ENCODE assay signal across 11 mouse cellular contexts in genomic region chr13:54797356-54797755, GRCm38 (mm10). TPM values are rescaled to one million over a fixed set of nuclear protein-coding genes. Genes with fewer than 3 reads are reported as not detected.
DNase-seq lines count a peak whose midpoint lies in the region; ATAC-seq lines count a peak whose summit lies in the region.
"Had no signal": no experiment of that assay in that cellular context is flagged by ENCODE, and none has a peak within 500 bp of the region (broad histone marks: within the 10 kb centered on the region; RNA-seq: fewer than 3 reads in every experiment).

No protein-coding gene starts in this region.

- H3K4me3 ChIP-seq in heart, embryonic 10.5 days = no peak overlapping the region
- no peak overlapping the region for H3K4me3 ChIP-seq in limb, embryonic 11.5 days (ENCODE audit: low read depth, low read length)
- H3K4me3 ChIP-seq: embryonic facial prominence, embryonic 15.5 days had no signal

- H3K9me3 ChIP-seq in heart, embryonic 10.5 days = no peaks in the 10 kb centered on the region
- H3K9me3 ChIP-seq in limb, embryonic 11.5 days (ENCODE audit: control insufficient read depth, low read length) = no peaks in the 10 kb centered on the region
- H3K9me3 ChIP-seq: embryonic facial prominence, embryonic 15.5 days had no signal

- H3K36me3 ChIP-seq in heart, embryonic 10.5 days = no peaks in the 10 kb centered on the region
- H3K36me3 ChIP-seq in limb, embryonic 11.5 days (ENCODE audit: control insufficient read depth, insufficient read depth, low read length) = no peaks in the 10 kb centered on the region
- H3K36me3 ChIP-seq: embryonic facial prominence, embryonic 15.5 days had no signal

- H3K4me1 ChIP-seq in heart, embryonic 10.5 days = peaks cover 7% of the 10 kb centered on the region
- H3K4me1 ChIP-seq in limb, embryonic 11.5 days (ENCODE audit: control insufficient read depth, insufficient read depth, low read length) = no peaks in the 10 kb centered on the region
- H3K4me1 ChIP-seq: embryonic facial prominence, embryonic 15.5 days had no signal

- peak; percentile 37 to 55 for DNase-seq in heart, postnatal 10 days
- no peak for DNase-seq in heart, embryonic 10.5 days (ENCODE audit: low spot score)
- peak; percentile 36 for DNase-seq in thymus, postnatal 0 days (ENCODE audit: low spot score)
- no peak for DNase-seq in thymus, postnatal 25 days
- DNase-seq in cerebellum, postnatal 10 days = peak; percentile 63 to 78
- peak; percentile 54 for DNase-seq in limb, embryonic 11.5 days (ENCODE audit: low spot score)
- peak; percentile 14 for DNase-seq in thymus, postnatal 14 days

- no peak for ATAC-seq in limb, embryonic 11.5 days (ENCODE audit: insufficient number of reproducible peaks, low FRiP score, low TSS enrichment, low read depth)
- ATAC-seq in megakaryocyte-erythroid progenitor cell, adult 5-6 weeks (replicated peaks; ENCODE audit: low FRiP score, low TSS enrichment, poor library complexity, severe bottlenecking) = no peak

- WGBS in heart, embryonic 10.5 days = 44% methylated on average over 4 of the region's 4 CpGs
- WGBS in limb, embryonic 11.5 days = 42% methylated on average over 4 of the region's 4 CpGs

- no peak overlapping the region for H3K9ac ChIP-seq in limb, embryonic 11.5 days (ENCODE audit: low read length)
- H3K9ac ChIP-seq: embryonic facial prominence, embryonic 15.5 days had no signal

- intact Hi-C loops in heart, postnatal 10 days (cut with DNase I) = loop anchor here (5.0 kb wide), 1 partner anchor 260 kb away; no protein-coding TSS in a partner anchor

- no peak overlapping the region for H3K4me2 ChIP-seq in limb, embryonic 11.5 days (ENCODE audit: low read depth, severe bottlenecking)
- H3K4me2 ChIP-seq: embryonic facial prominence, embryonic 15.5 days had no signal

- peaks cover 56% of the 10 kb centered on the region for H3K27me3 ChIP-seq in heart, embryonic 10.5 days (ENCODE audit: insufficient read depth, poor library complexity, severe bottlenecking)
- H3K27me3 ChIP-seq in limb, embryonic 11.5 days (ENCODE audit: control insufficient read depth, insufficient read depth, low read length) = no peaks in the 10 kb centered on the region; the same call in 1 of the 2 replicates

- no peak overlapping the region for H3K27ac ChIP-seq in heart, embryonic 10.5 days
- no peak overlapping the region for H3K27ac ChIP-seq in limb, embryonic 11.5 days (replicated peaks; ENCODE audit: low read depth, low read length)
- H3K27ac ChIP-seq: embryonic facial prominence, embryonic 15.5 days had no signal

RNA-seq across cellular contexts. Expression of gene Tspan17, which starts 8.2 kb away (rescaled TPM):
- 10 to 100 TPM in 1 of 2 experiments, 1 to 10 TPM in 1; 10.0 to 14.3 TPM for total RNA-seq in heart, postnatal 10 days (2021)
- polyA plus RNA-seq in heart, embryonic 10.5 days (2016; fragmentation: Nextera tagmentation; extraction: Ambion mirVana) = 5.2 and 5.6 TPM in 2 replicates
- polyA plus RNA-seq in thymus, postnatal 0 days (2015; fragmentation: Nextera tagmentation; extraction: Ambion mirVana) = 4.4 and 5.0 TPM in 2 replicates
- polyA plus RNA-seq in limb, embryonic 11.5 days (2014; fragmentation: Nextera tagmentation; extraction: Ambion mirVana) = 1.7 and 1.8 TPM in 2 replicates
- total RNA-seq in megakaryocyte-erythroid progenitor cell, adult 5-6 weeks (2014; fragmentation: Nextera tagmentation) = 1.3 TPM in 1 of 2 replicates, not detected in the other
- 4.1 TPM in 1 of 2 replicates, not detected in the other for total RNA-seq in megakaryocyte-erythroid progenitor cell, adult 5-6 weeks (2017)

RNA-seq across cellular contexts. Expression of gene Eif4e1b, which starts 13.6 kb away (rescaled TPM):
- total RNA-seq in heart, postnatal 10 days (2021) = not detected
- polyA plus RNA-seq in heart, embryonic 10.5 days (2016; fragmentation: Nextera tagmentation; extraction: Ambion mirVana) = not detected in 2 replicates
- not detected in 2 replicates for polyA plus RNA-seq in thymus, postnatal 0 days (2015; fragmentation: Nextera tagmentation; extraction: Ambion mirVana)
- polyA plus RNA-seq in limb, embryonic 11.5 days (2014; fragmentation: Nextera tagmentation; extraction: Ambion mirVana) = not detected in 2 replicates
- not detected in 2 replicates for total RNA-seq in megakaryocyte-erythroid progenitor cell, adult 5-6 weeks (2014; fragmentation: Nextera tagmentation)
- total RNA-seq in megakaryocyte-erythroid progenitor cell, adult 5-6 weeks (2017) = not detected in 2 replicates
- total RNA-seq: layer of hippocampus, postnatal 36 days; neutrophil, adult 5-6 weeks had no signal
- polyA plus RNA-seq: embryonic facial prominence, embryonic 15.5 days had no signal

RNA-seq across cellular contexts. Expression of gene Sncb, which starts 31.0 kb away (rescaled TPM):
- not detected for total RNA-seq in heart, postnatal 10 days (2021)
- polyA plus RNA-seq in heart, embryonic 10.5 days (2016; fragmentation: Nextera tagmentation; extraction: Ambion mirVana) = 0.13 TPM in 1 of 2 replicates, not detected in the other
- polyA plus RNA-seq in thymus, postnatal 0 days (2015; fragmentation: Nextera tagmentation; extraction: Ambion mirVana) = 0.31 TPM in 1 of 2 replicates, not detected in the other
- polyA plus RNA-seq in limb, embryonic 11.5 days (2014; fragmentation: Nextera tagmentation; extraction: Ambion mirVana) = not detected in 2 replicates
- total RNA-seq in megakaryocyte-erythroid progenitor cell, adult 5-6 weeks (2014; fragmentation: Nextera tagmentation) = not detected in 2 replicates
- total RNA-seq in megakaryocyte-erythroid progenitor cell, adult 5-6 weeks (2017) = not detected in 2 replicates
- total RNA-seq: neutrophil, adult 5-6 weeks had no signal

RNA-seq across cellular contexts. Expression of gene Gprin1, which starts 47.7 kb away (rescaled TPM):
- under 1 TPM; 0.05 to 0.10 TPM for total RNA-seq in heart, postnatal 10 days (2021)
- 0.03 and 0.06 TPM in 2 replicates for polyA plus RNA-seq in heart, embryonic 10.5 days (2016; fragmentation: Nextera tagmentation; extraction: Ambion mirVana)
- 0.77 and 1.0 TPM in 2 replicates for polyA plus RNA-seq in thymus, postnatal 0 days (2015; fragmentation: Nextera tagmentation; extraction: Ambion mirVana)
- polyA plus RNA-seq in limb, embryonic 11.5 days (2014; fragmentation: Nextera tagmentation; extraction: Ambion mirVana) = 0.55 and 0.68 TPM in 2 replicates
- total RNA-seq in megakaryocyte-erythroid progenitor cell, adult 5-6 weeks (2014; fragmentation: Nextera tagmentation) = not detected in 2 replicates
- total RNA-seq in megakaryocyte-erythroid progenitor cell, adult 5-6 weeks (2017) = not detected in 2 replicates
- total RNA-seq: neutrophil, adult 5-6 weeks had no signal

Comparison
In these comparisons a context has a peak if more than half of its experiments do, and no peak if none do; other contexts are left out.
1. DNase-seq: peak in heart, postnatal 10 days (2 of 2), thymus, postnatal 0 days (single experiment), cerebellum, postnatal 10 days (2 of 2), limb, embryonic 11.5 days (single experiment) and thymus, postnatal 14 days (single experiment); none in heart, embryonic 10.5 days (single experiment) and thymus, postnatal 25 days (single experiment).